Mouse (Mus musculus): Measurements from ENCODE around the gene Arpc2. TPM values are rescaled to one million over a fixed set of nuclear protein-coding genes. Genes with fewer than 3 reads are reported as not detected.

The Arpc2 gene
- total and polyA plus RNA-seq, 3 experiments: 234 to 522 (median 455) TPM

- Histone ChIP-seq H3K9ac (ENCODE audit: insufficient read depth, low read depth) (no peak overlapping the region), H3K4me1 (ENCODE audit: control insufficient read depth in 1 of 2, insufficient read depth in 2 of 2) (peaks cover 11 to 34% of the 10 kb centered on the region in 2 experiments), H3K27ac (ENCODE audit: insufficient read depth, low read depth) (no peak overlapping the region), H3K27me3 (replicated peaks) (no peaks in the 10 kb centered on the region), H3K4me3 (replicated peaks in 1 of 3; ENCODE audit: low read depth in 2 of 3, low read length in 2 of 3, poor library complexity in 1 of 3) (no peak overlapping the region), H3K4me2 (ENCODE audit: insufficient read depth, low read depth, poor library complexity, severe bottlenecking) (no peak overlapping the region), H3K79me2 (replicated peaks; ENCODE audit: control insufficient read depth, extremely low read depth, insufficient read depth, poor library complexity, severe bottlenecking) (peaks cover 5% of the 10 kb centered on the region), H3K9me3 (replicated peaks; ENCODE audit: low read length) (no peaks in the 10 kb centered on the region), H3K36me3 (replicated peaks in 1 of 2; ENCODE audit: control insufficient read depth in 1 of 2, insufficient read depth in 1 of 2, low read length in 1 of 2) (peaks cover 41 to 47% of the 10 kb centered on the region in 2 experiments)
- TF ChIP-seq MAX (IDR thresholded peaks at IDR 0.05; ENCODE audit: low read length) (no peak), POLR2A (IDR thresholded peaks at IDR 0.05; ENCODE audit: low read depth, low read length) (no peak), POLR2AphosphoS2 (IDR thresholded peaks at IDR 0.05; ENCODE audit: low read depth, low read length) (no peak), ZNF384 (IDR thresholded peaks at IDR 0.05; ENCODE audit: low read depth, low read length) (peak; percentile 61), KAT2A (IDR thresholded peaks at IDR 0.05; ENCODE audit: insufficient replicate concordance, low read length) (no peak), CHD1 (IDR thresholded peaks at IDR 0.05; ENCODE audit: low read depth, low read length) (no peak)
- no peak for DNase-seq (ENCODE audit: extremely low read depth)
- in situ Hi-C loops (cut with MboI; ENCODE audit: low pct_ligation_motif_present, low pct_unique_long_range_greater_than_20kb, low sequenced_read_pairs) (no loop called here), dilution Hi-C loops (cut with MboI; ENCODE audit: extremely low pct_ligation_motif_present, extremely low pct_unique_long_range_greater_than_20kb, low sequenced_read_pairs) (no loop called here)
Observed at GRCm38 (mm10) chr1:74277883-74278537, 42.1 kb downstream of the Arpc2 start.

DNA sequence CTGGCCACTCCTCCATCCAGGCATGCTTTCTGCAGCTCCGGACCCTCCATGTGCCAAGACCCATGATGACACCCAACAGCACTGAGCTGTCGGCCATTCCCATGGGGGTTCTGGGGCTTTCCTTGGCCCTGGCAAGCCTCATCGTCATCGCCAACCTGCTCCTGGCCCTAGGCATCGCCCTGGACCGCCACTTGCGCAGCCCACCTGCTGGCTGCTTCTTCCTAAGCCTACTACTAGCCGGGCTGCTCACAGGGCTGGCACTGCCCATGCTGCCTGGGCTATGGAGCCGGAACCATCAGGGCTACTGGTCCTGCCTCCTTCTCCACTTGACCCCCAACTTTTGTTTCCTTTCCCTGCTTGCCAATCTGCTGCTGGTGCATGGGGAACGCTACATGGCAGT, 42.7 kb downstream of the Arpc2 start, which contains the start of gene Gpbar1:
Gpbar1 (plus strand) TSS at position 13 of the 400 bp plus-strand sequence.
- H3K9ac ChIP-seq (ENCODE audit: insufficient read depth, low read depth): no peak within 1 kb of the TSS
- dilution Hi-C loops (cut with MboI; ENCODE audit: extremely low pct_ligation_motif_present, extremely low pct_unique_long_range_greater_than_20kb, low sequenced_read_pairs): no loop called here

GRCm38 (mm10) chr1:74278988-74279387, 43.1 kb downstream of the Arpc2 start:
- peaks cover 11 to 37% of the 10 kb centered on the region in 2 experiments for H3K4me1 ChIP-seq (ENCODE audit: control insufficient read depth in 1 of 2, insufficient read depth in 2 of 2)
- DNase-seq (ENCODE audit: extremely low read depth): no peak
- no peaks in the 10 kb centered on the region for H3K27me3 ChIP-seq (replicated peaks)
- H3K9ac ChIP-seq (ENCODE audit: insufficient read depth, low read depth): no peak overlapping the region
- peaks cover 14% of the 10 kb centered on the region for H3K79me2 ChIP-seq (replicated peaks; ENCODE audit: control insufficient read depth, extremely low read depth, insufficient read depth, poor library complexity, severe bottlenecking)
- no peaks in the 10 kb centered on the region for H3K9me3 ChIP-seq (replicated peaks; ENCODE audit: low read length)
- H3K4me2 ChIP-seq (ENCODE audit: insufficient read depth, low read depth, poor library complexity, severe bottlenecking): no peak overlapping the region
- no peak for TF ChIP-seq EP300 (IDR thresholded peaks at IDR 0.05; ENCODE audit: low read length)
- no peak for TF ChIP-seq HCFC1 (IDR thresholded peaks at IDR 0.05; ENCODE audit: low read depth, low read length)
- TF ChIP-seq ZC3H11A (IDR thresholded peaks at IDR 0.05; ENCODE audit: low read depth, low read length): no peak
- no peak for TF ChIP-seq MAFK (IDR thresholded peaks at IDR 0.05; ENCODE audit: insufficient replicate concordance, low read length)
- no peak for TF ChIP-seq MAX (IDR thresholded peaks at IDR 0.05; ENCODE audit: low read length)
- TF ChIP-seq CHD1 (IDR thresholded peaks at IDR 0.05; ENCODE audit: low read depth, low read length): no peak
- no peak for TF ChIP-seq ZNF384 (IDR thresholded peaks at IDR 0.05; ENCODE audit: low read depth, low read length)
- TF ChIP-seq ELF1 (IDR thresholded peaks at IDR 0.05; ENCODE audit: low read depth, low read length): no peak
- TF ChIP-seq MAZ (IDR thresholded peaks at IDR 0.05; ENCODE audit: low read depth, low read length): no peak
- TF ChIP-seq IRF4 (IDR thresholded peaks at IDR 0.05; ENCODE audit: low read depth, low read length): no peak
- no peak for TF ChIP-seq POLR2A (IDR thresholded peaks at IDR 0.05; ENCODE audit: low read depth, low read length)
- no peak for TF ChIP-seq NRF1 (IDR thresholded peaks at IDR 0.05; ENCODE audit: low read depth, low read length)
- TF ChIP-seq JUN (IDR thresholded peaks at IDR 0.05; ENCODE audit: insufficient read depth, low read depth, low read length): no peak
- no peak for TF ChIP-seq RCOR1 (conservative IDR thresholded peaks at IDR 0.05; ENCODE audit: low read depth, low read length)
- no peak for TF ChIP-seq ETS1 (conservative IDR thresholded peaks at IDR 0.05; ENCODE audit: low read depth, low read length)
- no peak for TF ChIP-seq CTCF (conservative IDR thresholded peaks at IDR 0.05 in 1 of 2, IDR thresholded peaks at IDR 0.05 in 1 of 2; ENCODE audit: low read depth in 2 of 2, low read length in 2 of 2)
- no peak for TF ChIP-seq PAX5 (IDR thresholded peaks at IDR 0.05; ENCODE audit: low read length)
- H3K4me3 ChIP-seq (replicated peaks in 1 of 3; ENCODE audit: low read depth in 2 of 3, low read length in 2 of 3, poor library complexity in 1 of 3): peak overlapping the region in 1 of 3 experiments; percentile 24
- H3K36me3 ChIP-seq (replicated peaks in 1 of 2; ENCODE audit: control insufficient read depth in 1 of 2, insufficient read depth in 1 of 2, low read length in 1 of 2): peaks cover 44 to 51% of the 10 kb centered on the region in 2 experiments
- in situ Hi-C loops (cut with MboI; ENCODE audit: low pct_ligation_motif_present, low pct_unique_long_range_greater_than_20kb, low sequenced_read_pairs) (no loop called here), dilution Hi-C loops (cut with MboI; ENCODE audit: extremely low pct_ligation_motif_present, extremely low pct_unique_long_range_greater_than_20kb, low sequenced_read_pairs) (no loop called here)
- no peak overlapping the region for H3K27ac ChIP-seq (ENCODE audit: insufficient read depth, low read depth)

More for the DNA sequence above, 42.7 kb downstream of the Arpc2 start, which contains the start of gene Gpbar1:
- H3K4me3 ChIP-seq (replicated peaks in 1 of 3; ENCODE audit: low read depth in 2 of 3, low read length in 2 of 3, poor library complexity in 1 of 3): peak within 1 kb of the TSS in 1 of 3 experiments; percentile 24
- H3K9me3 ChIP-seq (replicated peaks; ENCODE audit: low read length): no peaks in the 10 kb centered on the region
- H3K4me1 ChIP-seq (ENCODE audit: control insufficient read depth in 1 of 2, insufficient read depth in 2 of 2): peaks cover 11 to 37% of the 10 kb centered on the region in 2 experiments
- TF ChIP-seq MEF2A (IDR thresholded peaks at IDR 0.05; ENCODE audit: borderline replicate concordance, low read depth, low read length): no peak
- TF ChIP-seq EP300 (IDR thresholded peaks at IDR 0.05; ENCODE audit: low read length): no peak
- no peak for TF ChIP-seq MYC (IDR thresholded peaks at IDR 0.05; ENCODE audit: low read depth, low read length)
- no peak for TF ChIP-seq PAX5 (IDR thresholded peaks at IDR 0.05; ENCODE audit: low read length)
- TF ChIP-seq GABPA (IDR thresholded peaks at IDR 0.05; ENCODE audit: insufficient replicate concordance, low read depth, low read length): no peak
- no peak for TF ChIP-seq MXI1 (IDR thresholded peaks at IDR 0.05; ENCODE audit: low read depth, low read length)
- no peak; the same call in 1 of the 2 replicates for TF ChIP-seq ZMIZ1 (IDR thresholded peaks at IDR 0.05; ENCODE audit: low read depth, low read length)
- no peak for TF ChIP-seq JUND (conservative IDR thresholded peaks at IDR 0.05; ENCODE audit: low read depth, low read length)
- no peak for TF ChIP-seq TBP (conservative IDR thresholded peaks at IDR 0.05; ENCODE audit: low read depth, low read length)
- in situ Hi-C loops (cut with MboI; ENCODE audit: low pct_ligation_motif_present, low pct_unique_long_range_greater_than_20kb, low sequenced_read_pairs): no loop called here
- H3K27ac ChIP-seq (ENCODE audit: insufficient read depth, low read depth): no peak within 1 kb of the TSS
- H3K27me3 ChIP-seq (replicated peaks): no peaks in the 10 kb centered on the region
- H3K4me2 ChIP-seq (ENCODE audit: insufficient read depth, low read depth, poor library complexity, severe bottlenecking): no peak within 1 kb of the TSS
- H3K79me2 ChIP-seq (replicated peaks; ENCODE audit: control insufficient read depth, extremely low read depth, insufficient read depth, poor library complexity, severe bottlenecking): peaks cover 10% of the 10 kb centered on the region
- no peak for DNase-seq (ENCODE audit: extremely low read depth)
- H3K36me3 ChIP-seq (replicated peaks in 1 of 2; ENCODE audit: control insufficient read depth in 1 of 2, insufficient read depth in 1 of 2, low read length in 1 of 2): peaks cover 44 to 51% of the 10 kb centered on the region in 2 experiments
